Mouse (Mus musculus) liver, embryonic 14.5 days (tissue): ENCODE results near the gene Pimreg.

Experiments
- CTCF ChIP-seq: IDR thresholded peaks from 2 replicates; pipeline ENCODE4 v1.5.1; 2016; ENCODE audit warnings: antibody characterized with exemption, low read depth, control low read depth
- EP300 ChIP-seq: IDR thresholded peaks from 2 replicates; pipeline ENCODE4 v1.6.1; 2016; ENCODE audit warnings: antibody characterized with exemption, low read depth

DNA sequence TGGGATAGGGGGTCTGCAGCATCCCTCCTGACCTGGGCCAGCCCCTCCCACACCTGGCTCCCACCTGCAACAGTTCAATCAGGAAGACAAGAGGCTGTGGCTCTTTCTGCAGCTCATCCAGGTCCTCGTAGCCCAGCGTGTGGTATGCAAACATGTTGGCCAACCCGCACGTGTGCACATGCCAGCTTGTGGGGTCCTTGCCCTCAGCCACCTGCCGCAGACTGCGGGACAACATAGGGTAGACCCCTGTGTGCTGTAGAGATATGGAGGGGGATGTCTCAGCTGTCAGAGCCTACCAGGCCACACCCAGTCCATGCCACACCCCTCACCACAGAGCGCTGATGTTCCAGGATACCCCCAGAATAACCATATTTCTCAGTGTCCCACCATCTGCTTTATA is 10.5 kb upstream of the Pimreg start:
- no peak for TF ChIP-seq CTCF
- no peak for TF ChIP-seq EP300
